Mouse (Mus musculus): Measurements from ENCODE around the gene Pmm1.
"Not testable (repeated sequence)": the region's sequence is repeated elsewhere in the genome, so short reads cannot be mapped to it uniquely, and the experiment has no call there.

DNA sequence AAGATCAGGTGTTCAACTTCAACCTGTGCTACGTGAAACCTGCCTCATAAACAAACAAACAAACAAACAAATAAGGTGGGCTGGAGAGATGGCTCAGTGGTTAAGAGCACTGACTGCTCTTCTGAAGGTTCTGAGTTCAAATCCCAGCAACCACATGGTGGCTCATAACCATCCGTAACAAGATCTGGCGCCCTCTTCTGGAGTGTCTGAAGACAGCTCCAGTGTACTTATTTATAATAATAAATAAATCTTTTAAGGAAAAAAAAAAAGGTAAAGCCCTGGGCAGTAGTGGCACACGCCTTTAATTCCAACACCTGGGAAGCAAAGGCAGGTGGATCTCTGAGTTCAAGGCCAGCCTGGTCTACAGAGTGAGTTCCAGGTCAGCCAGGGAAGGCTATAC, 52.0 kb downstream of the Pmm1 start:
- not testable (repeated sequence) for TF ChIP-seq CTCF (IDR thresholded peaks at IDR 0.05; ENCODE audit: control insufficient read depth, insufficient read depth, insufficient replicate concordance, low read depth, low read length); POLR2A (IDR thresholded peaks at IDR 0.05; ENCODE audit: control insufficient read depth, low read depth, low read length)

Data from testis, adult 2 months (tissue).